Mouse (Mus musculus): Measurements from ENCODE around the gene Gm43517. TPM values are rescaled to one million over a fixed set of nuclear protein-coding genes. Genes with fewer than 3 reads are reported as not detected.

Gene Gm43517
- polyA plus RNA-seq, 1 experiment from 2014 or later: not detected

GRCm38 (mm10) chr12:49398163-49398540 lies 13.2 kb downstream of the Gm43517 start:
- ATAC-seq (ENCODE audit: low read depth): no peak
- no peak overlapping the region for H3K9ac ChIP-seq (ENCODE audit: low read depth, low read length)
- H3K9me3 ChIP-seq (replicated peaks; ENCODE audit: control insufficient read depth, low read length): no peaks in the 10 kb centered on the region
- no peak overlapping the region for H3K27ac ChIP-seq (ENCODE audit: low read length)
- no peak overlapping the region for H3K4me2 ChIP-seq (ENCODE audit: low read depth, low read length)
- peaks cover 40% of the 10 kb centered on the region for H3K27me3 ChIP-seq (ENCODE audit: control insufficient read depth, insufficient read depth, low read depth, low read length)
- H3K4me3 ChIP-seq (ENCODE audit: low read depth, low read length): no peak overlapping the region
- no peaks in the 10 kb centered on the region; the same call in 1 of the 2 replicates for H3K4me1 ChIP-seq (ENCODE audit: control insufficient read depth, low read depth, low read length)
- H3K36me3 ChIP-seq (ENCODE audit: control insufficient read depth, insufficient read depth): no peaks in the 10 kb centered on the region

GRCm38 (mm10) chr12:49398636-49399035 lies 13.7 kb downstream of the Gm43517 start:
- Histone ChIP-seq H3K27ac (ENCODE audit: low read length) (no peak overlapping the region), H3K36me3 (ENCODE audit: control insufficient read depth, insufficient read depth) (no peaks in the 10 kb centered on the region), H3K4me3 (ENCODE audit: low read depth, low read length) (no peak overlapping the region), H3K9ac (ENCODE audit: low read depth, low read length) (no peak overlapping the region), H3K4me2 (ENCODE audit: low read depth, low read length) (no peak overlapping the region), H3K9me3 (replicated peaks; ENCODE audit: control insufficient read depth, low read length) (no peaks in the 10 kb centered on the region), H3K27me3 (ENCODE audit: control insufficient read depth, insufficient read depth, low read depth, low read length) (peaks cover 39% of the 10 kb centered on the region), H3K4me1 (ENCODE audit: control insufficient read depth, low read depth, low read length) (no peaks in the 10 kb centered on the region; the same call in 1 of the 2 replicates)
- no peak for ATAC-seq (ENCODE audit: low read depth)
- WGBS (ENCODE audit: insufficient replicate concordance): 16% methylated on average over 3 of the region's 3 CpGs

GRCm38 (mm10) chr12:49399611-49400010 lies 14.6 kb downstream of the Gm43517 start:
- Histone ChIP-seq H3K4me2 (ENCODE audit: low read depth, low read length) (no peak overlapping the region), H3K27me3 (ENCODE audit: control insufficient read depth, insufficient read depth, low read depth, low read length) (peaks cover 33% of the 10 kb centered on the region), H3K36me3 (ENCODE audit: control insufficient read depth, insufficient read depth) (no peaks in the 10 kb centered on the region), H3K9ac (ENCODE audit: low read depth, low read length) (no peak overlapping the region), H3K27ac (ENCODE audit: low read length) (no peak overlapping the region), H3K9me3 (replicated peaks; ENCODE audit: control insufficient read depth, low read length) (no peaks in the 10 kb centered on the region), H3K4me3 (ENCODE audit: low read depth, low read length) (no peak overlapping the region), H3K4me1 (ENCODE audit: control insufficient read depth, low read depth, low read length) (no peaks in the 10 kb centered on the region; the same call in 1 of the 2 replicates)
- no peak for ATAC-seq (ENCODE audit: low read depth)
- WGBS (ENCODE audit: insufficient replicate concordance): 2% methylated on average over 1 of the region's 1 CpGs

GRCm38 (mm10) chr12:49400036-49400852 lies 15.3 kb downstream of the Gm43517 start:
- no peaks in the 10 kb centered on the region; the same call in 1 of the 2 replicates for H3K4me1 ChIP-seq (ENCODE audit: control insufficient read depth, low read depth, low read length)
- no peak overlapping the region for H3K27ac ChIP-seq (ENCODE audit: low read length)
- H3K9me3 ChIP-seq (replicated peaks; ENCODE audit: control insufficient read depth, low read length): no peaks in the 10 kb centered on the region
- H3K4me2 ChIP-seq (ENCODE audit: low read depth, low read length): no peak overlapping the region
- H3K27me3 ChIP-seq (ENCODE audit: control insufficient read depth, insufficient read depth, low read depth, low read length): peaks cover 30% of the 10 kb centered on the region
- no peaks in the 10 kb centered on the region for H3K36me3 ChIP-seq (ENCODE audit: control insufficient read depth, insufficient read depth)
- ATAC-seq (ENCODE audit: low read depth): no peak
- no peak overlapping the region for H3K9ac ChIP-seq (ENCODE audit: low read depth, low read length)
- H3K4me3 ChIP-seq (ENCODE audit: low read depth, low read length): no peak overlapping the region
- WGBS (ENCODE audit: insufficient replicate concordance): 5% methylated on average over 9 of the region's 9 CpGs

GRCm38 (mm10) chr12:49400853-49401118 lies 15.8 kb downstream of the Gm43517 start:
- Histone ChIP-seq H3K4me3 (ENCODE audit: low read depth, low read length) (no peak overlapping the region), H3K9ac (ENCODE audit: low read depth, low read length) (no peak overlapping the region), H3K4me2 (ENCODE audit: low read depth, low read length) (no peak overlapping the region), H3K27ac (ENCODE audit: low read length) (no peak overlapping the region), H3K36me3 (ENCODE audit: control insufficient read depth, insufficient read depth) (no peaks in the 10 kb centered on the region), H3K27me3 (ENCODE audit: control insufficient read depth, insufficient read depth, low read depth, low read length) (peaks cover 30% of the 10 kb centered on the region), H3K4me1 (ENCODE audit: control insufficient read depth, low read depth, low read length) (no peaks in the 10 kb centered on the region; the same call in 1 of the 2 replicates), H3K9me3 (replicated peaks; ENCODE audit: control insufficient read depth, low read length) (no peaks in the 10 kb centered on the region)
- whole genome bisulfite sequencing (ENCODE audit: insufficient replicate concordance): under 1% methylated on average over 8 of the region's 8 CpGs
- ATAC-seq (ENCODE audit: low read depth): no peak

GRCm38 (mm10) chr12:49401119-49401795 lies 16.3 kb downstream of the Gm43517 start:
- under 1% methylated on average over 68 of the region's 68 CpGs for WGBS (ENCODE audit: insufficient replicate concordance)
- H3K27me3 ChIP-seq (ENCODE audit: control insufficient read depth, insufficient read depth, low read depth, low read length): peaks cover 30% of the 10 kb centered on the region
- no peaks in the 10 kb centered on the region for H3K9me3 ChIP-seq (replicated peaks; ENCODE audit: control insufficient read depth, low read length)
- H3K4me2 ChIP-seq (ENCODE audit: low read depth, low read length): no peak overlapping the region
- H3K4me3 ChIP-seq (ENCODE audit: low read depth, low read length): no peak overlapping the region
- no peak for ATAC-seq (ENCODE audit: low read depth)
- H3K9ac ChIP-seq (ENCODE audit: low read depth, low read length): no peak overlapping the region
- H3K36me3 ChIP-seq (ENCODE audit: control insufficient read depth, insufficient read depth): no peaks in the 10 kb centered on the region
- H3K27ac ChIP-seq (ENCODE audit: low read length): no peak overlapping the region
- no peaks in the 10 kb centered on the region; the same call in 1 of the 2 replicates for H3K4me1 ChIP-seq (ENCODE audit: control insufficient read depth, low read depth, low read length)

GRCm38 (mm10) chr12:49401796-49402130 lies 16.8 kb downstream of the Gm43517 start:
- peaks cover 28% of the 10 kb centered on the region for H3K27me3 ChIP-seq (ENCODE audit: control insufficient read depth, insufficient read depth, low read depth, low read length)
- H3K4me2 ChIP-seq (ENCODE audit: low read depth, low read length): no peak overlapping the region
- no peak overlapping the region for H3K4me3 ChIP-seq (ENCODE audit: low read depth, low read length)
- no peak for ATAC-seq (ENCODE audit: low read depth)
- 1% methylated on average over 5 of the region's 5 CpGs for WGBS (ENCODE audit: insufficient replicate concordance)
- no peak overlapping the region for H3K27ac ChIP-seq (ENCODE audit: low read length)
- no peaks in the 10 kb centered on the region for H3K9me3 ChIP-seq (replicated peaks; ENCODE audit: control insufficient read depth, low read length)
- H3K9ac ChIP-seq (ENCODE audit: low read depth, low read length): no peak overlapping the region
- no peaks in the 10 kb centered on the region for H3K36me3 ChIP-seq (ENCODE audit: control insufficient read depth, insufficient read depth)
- no peaks in the 10 kb centered on the region; the same call in 1 of the 2 replicates for H3K4me1 ChIP-seq (ENCODE audit: control insufficient read depth, low read depth, low read length)

- no peaks in the 10 kb centered on the region for H3K9me3 ChIP-seq (replicated peaks; ENCODE audit: control insufficient read depth, low read length)
- no peaks in the 10 kb centered on the region for H3K4me1 ChIP-seq (ENCODE audit: control insufficient read depth, low read depth, low read length)
- no peak overlapping the region for H3K4me2 ChIP-seq (ENCODE audit: low read depth, low read length)
- ATAC-seq (ENCODE audit: low read depth): no peak
- H3K4me3 ChIP-seq (ENCODE audit: low read depth, low read length): no peak overlapping the region
- no peaks in the 10 kb centered on the region for H3K27me3 ChIP-seq (ENCODE audit: control insufficient read depth, insufficient read depth, low read depth, low read length)
- no peaks in the 10 kb centered on the region for H3K36me3 ChIP-seq (ENCODE audit: control insufficient read depth, insufficient read depth)
- H3K27ac ChIP-seq (ENCODE audit: low read length): no peak overlapping the region
- H3K9ac ChIP-seq (ENCODE audit: low read depth, low read length): no peak overlapping the region
- WGBS (ENCODE audit: insufficient replicate concordance): 56% methylated on average over 2 of the region's 2 CpGs
Observed at GRCm38 (mm10) chr12:49409833-49410232, 24.9 kb downstream of the Gm43517 start.

GRCm38 (mm10) chr12:49417963-49418362 lies 33.0 kb downstream of the Gm43517 start:
- Histone ChIP-seq H3K4me2 (ENCODE audit: low read depth, low read length) (no peak overlapping the region), H3K27ac (ENCODE audit: low read length) (no peak overlapping the region), H3K27me3 (ENCODE audit: control insufficient read depth, insufficient read depth, low read depth, low read length) (no peaks in the 10 kb centered on the region), H3K4me3 (ENCODE audit: low read depth, low read length) (no peak overlapping the region), H3K9ac (ENCODE audit: low read depth, low read length) (no peak overlapping the region), H3K9me3 (replicated peaks; ENCODE audit: control insufficient read depth, low read length) (no peaks in the 10 kb centered on the region), H3K36me3 (ENCODE audit: control insufficient read depth, insufficient read depth) (no peaks in the 10 kb centered on the region), H3K4me1 (ENCODE audit: control insufficient read depth, low read depth, low read length) (no peaks in the 10 kb centered on the region)
- WGBS (ENCODE audit: insufficient replicate concordance): 60% methylated on average over 3 of the region's 3 CpGs
- no peak for ATAC-seq (ENCODE audit: low read depth)
